Mouse (Mus musculus): ENCODE results near the gene Ppp1r13l.

The Ppp1r13l gene

GRCm38 (mm10) chr7:19337122-19337521, 22.4 kb upstream of the Ppp1r13l start:
- DNase-seq (ENCODE audit: extremely low read depth, low read depth, low spot score), result no peak

- no peak for DNase-seq (ENCODE audit: extremely low read depth, low read depth, low spot score)
Observed at GRCm38 (mm10) chr7:19338060-19338459, 21.5 kb upstream of the Ppp1r13l start.

GRCm38 (mm10) chr7:19338596-19338995, 21.0 kb upstream of the Ppp1r13l start:
- no peak for DNase-seq (ENCODE audit: extremely low read depth, low read depth, low spot score)

- DNase-seq (ENCODE audit: extremely low read depth, low read depth, low spot score), result no peak
Observed at GRCm38 (mm10) chr7:19341250-19341649, 18.3 kb upstream of the Ppp1r13l start.

- no peak for DNase-seq (ENCODE audit: extremely low read depth, low read depth, low spot score)
Observed at GRCm38 (mm10) chr7:19341761-19342409, 17.7 kb upstream of the Ppp1r13l start.

GRCm38 (mm10) chr7:19342481-19343027, 17.0 kb upstream of the Ppp1r13l start:
- no peak for DNase-seq (ENCODE audit: extremely low read depth, low read depth, low spot score)

GRCm38 (mm10) chr7:19343210-19343808, 16.2 kb upstream of the Ppp1r13l start:
- DNase-seq (ENCODE audit: extremely low read depth, low read depth, low spot score), result no peak

- DNase-seq (ENCODE audit: extremely low read depth, low read depth, low spot score), result no peak
Observed at GRCm38 (mm10) chr7:19344237-19344847, 15.2 kb upstream of the Ppp1r13l start, which contains the start of gene Ercc1. Ercc1 (plus strand) TSS chr7:19344778.

GRCm38 (mm10) chr7:19344938-19345471, 14.5 kb upstream of the Ppp1r13l start:
- DNase-seq (ENCODE audit: extremely low read depth, low read depth, low spot score), result no peak

GRCm38 (mm10) chr7:19349188-19349915, 10.2 kb upstream of the Ppp1r13l start:
- DNase-seq (ENCODE audit: extremely low read depth, low read depth, low spot score), result no peak

GRCm38 (mm10) chr7:19350221-19350620, 9.3 kb upstream of the Ppp1r13l start:
- DNase-seq (ENCODE audit: extremely low read depth, low read depth, low spot score), result no peak

- no peak for DNase-seq (ENCODE audit: extremely low read depth, low read depth, low spot score)
Observed at GRCm38 (mm10) chr7:19354991-19355390, 4.6 kb upstream of the Ppp1r13l start.

- no peak for DNase-seq (ENCODE audit: extremely low read depth, low read depth, low spot score)
Observed at GRCm38 (mm10) chr7:19356311-19356710, 3.2 kb upstream of the Ppp1r13l start.

GRCm38 (mm10) chr7:19357381-19358375, 1.9 kb upstream of the Ppp1r13l start:
- DNase-seq (ENCODE audit: extremely low read depth, low read depth, low spot score), result no peak

GRCm38 (mm10) chr7:19358634-19359033, 915 bp upstream of the Ppp1r13l start:
- no peak for DNase-seq (ENCODE audit: extremely low read depth, low read depth, low spot score)

GRCm38 (mm10) chr7:19359892-19360641, 518 bp downstream of the Ppp1r13l start:
- no peak for DNase-seq (ENCODE audit: extremely low read depth, low read depth, low spot score)

GRCm38 (mm10) chr7:19360944-19361343, 1.4 kb downstream of the Ppp1r13l start:
- DNase-seq (ENCODE audit: extremely low read depth, low read depth, low spot score), result no peak

GRCm38 (mm10) chr7:19361720-19362119, 2.2 kb downstream of the Ppp1r13l start:
- no peak for DNase-seq (ENCODE audit: extremely low read depth, low read depth, low spot score)

- DNase-seq (ENCODE audit: extremely low read depth, low read depth, low spot score), result no peak
Observed at GRCm38 (mm10) chr7:19362276-19362675, 2.7 kb downstream of the Ppp1r13l start.

Data from fat pad, adult 2 months (tissue).